Mouse (Mus musculus): ENCODE results near the gene Hs2st1. TPM values are rescaled to one million over a fixed set of nuclear protein-coding genes. Genes with fewer than 3 reads are reported as not detected.

The Hs2st1 gene
- polyA plus RNA-seq, 1 experiment = 26.4 TPM

DNA sequence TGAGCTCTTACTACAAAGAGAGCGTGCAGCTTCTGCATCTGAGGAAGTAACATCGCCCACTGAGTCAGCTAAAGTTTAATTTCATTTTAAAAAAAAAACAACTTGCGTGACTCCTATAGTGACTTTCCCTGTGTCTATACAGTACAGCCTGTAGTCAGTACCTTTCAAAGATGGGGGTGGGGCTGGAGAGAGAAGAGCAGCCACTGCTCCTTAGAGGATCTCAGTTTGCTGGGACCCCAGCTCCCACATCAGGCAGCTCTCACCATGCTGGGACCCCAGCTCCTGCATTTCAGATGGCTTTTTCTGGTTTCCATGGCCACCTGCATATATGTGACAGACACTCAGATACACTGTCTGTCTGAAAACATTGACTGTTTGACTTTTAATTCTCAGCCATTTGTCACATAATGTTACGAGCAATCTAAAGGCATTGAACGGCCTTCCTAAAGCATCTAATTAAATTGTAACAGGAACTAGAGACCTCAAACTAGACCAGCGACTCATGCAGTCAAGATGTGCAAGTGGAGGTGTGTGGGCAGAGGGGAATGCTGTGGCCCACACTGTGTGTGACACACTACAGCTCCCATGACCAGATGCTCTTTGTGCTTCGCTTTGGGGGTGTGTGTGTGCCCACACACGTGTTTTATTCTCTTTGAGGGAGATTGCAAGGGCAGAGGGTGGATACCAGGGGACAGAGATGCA lies 19.4 kb upstream of the Hs2st1 start:
- H3K4me1 ChIP-seq (ENCODE audit: control insufficient read depth, insufficient read depth, low read length) = peaks cover 11% of the 10 kb centered on the region
- TF ChIP-seq CTCF (IDR thresholded peaks at IDR 0.05; ENCODE audit: extremely low read depth, insufficient read depth, low read length) = no peak
- TF ChIP-seq POLR2A (IDR thresholded peaks at IDR 0.05; ENCODE audit: extremely low read depth, insufficient read depth, low read length) = no peak
- H3K4me3 ChIP-seq (ENCODE audit: insufficient read depth, low read length) = no peak overlapping the region
- H3K27ac ChIP-seq (ENCODE audit: insufficient read depth, low read length) = no peak overlapping the region

DNA sequence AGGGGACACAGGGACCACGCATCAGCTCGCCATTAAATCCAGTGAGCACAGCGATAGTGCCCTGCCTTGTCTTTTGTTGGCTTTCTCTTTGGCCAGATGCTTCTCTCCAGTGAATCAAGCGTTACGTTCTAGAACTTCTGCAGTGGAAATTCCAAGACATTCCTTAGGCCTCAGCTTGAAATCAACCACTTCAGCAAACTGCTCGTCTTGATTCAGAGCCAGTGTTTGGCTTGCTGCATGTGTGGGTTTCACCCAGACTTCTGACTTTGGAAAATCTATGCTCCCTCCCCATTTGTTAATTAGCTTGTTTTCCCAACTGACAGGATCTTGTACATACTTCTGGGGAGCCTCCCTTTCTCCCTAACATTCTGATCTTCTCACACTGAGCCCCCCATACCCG lies 16.8 kb upstream of the Hs2st1 start:
- H3K4me3 ChIP-seq (ENCODE audit: insufficient read depth, low read length) = no peak overlapping the region
- no peak overlapping the region for H3K27ac ChIP-seq (ENCODE audit: insufficient read depth, low read length)

DNA sequence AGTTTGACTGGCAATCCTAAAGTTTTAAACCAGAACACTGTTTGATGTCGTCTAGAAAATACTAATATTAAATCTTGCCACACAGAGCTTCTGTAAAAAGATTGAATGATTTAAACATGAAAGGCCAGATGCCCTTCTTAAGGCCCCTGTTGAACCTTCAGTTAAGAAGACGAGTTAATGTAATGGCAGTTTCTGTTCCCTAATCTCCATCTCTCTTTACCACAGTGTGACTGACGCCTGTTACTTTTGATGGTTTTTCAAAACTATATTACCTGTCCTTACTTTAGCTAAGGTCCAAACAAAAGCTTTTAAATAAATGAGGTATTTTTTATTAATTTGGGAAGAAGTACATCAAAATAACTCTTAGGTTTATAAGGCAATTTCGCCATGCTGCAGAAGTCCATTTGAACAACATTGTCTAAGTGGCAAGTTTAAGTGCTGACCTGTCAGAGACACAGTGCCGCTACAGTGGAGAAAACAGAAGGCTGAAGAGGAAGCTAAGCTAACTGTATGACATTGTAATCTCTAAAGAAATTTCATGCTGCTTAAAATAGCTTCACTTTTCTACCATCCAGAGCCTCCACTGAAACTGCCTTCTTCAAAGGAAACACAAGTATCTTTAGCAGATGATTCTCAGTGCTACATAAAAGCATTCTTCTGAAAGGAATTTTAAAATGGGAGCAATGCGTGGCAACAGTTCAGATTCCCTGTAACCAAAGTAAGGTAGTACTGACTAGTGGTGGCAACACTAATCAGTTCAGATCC lies 15.0 kb upstream of the Hs2st1 start:
- H3K4me1 ChIP-seq (ENCODE audit: control insufficient read depth, insufficient read depth, low read length) = peaks cover 12% of the 10 kb centered on the region
- no peak for TF ChIP-seq POLR2A (IDR thresholded peaks at IDR 0.05; ENCODE audit: extremely low read depth, insufficient read depth, low read length)
- no peak for TF ChIP-seq CTCF (IDR thresholded peaks at IDR 0.05; ENCODE audit: extremely low read depth, insufficient read depth, low read length)
- H3K27ac ChIP-seq (ENCODE audit: insufficient read depth, low read length) = peak overlapping the region; percentile 17; the same call in 1 of the 2 replicates
- no peak overlapping the region for H3K4me3 ChIP-seq (ENCODE audit: insufficient read depth, low read length)

More for the DNA sequence above, 16.8 kb upstream of the Hs2st1 start:
- peaks cover 12% of the 10 kb centered on the region for H3K4me1 ChIP-seq (ENCODE audit: control insufficient read depth, insufficient read depth, low read length)
- TF ChIP-seq POLR2A (IDR thresholded peaks at IDR 0.05; ENCODE audit: extremely low read depth, insufficient read depth, low read length) (no peak), CTCF (IDR thresholded peaks at IDR 0.05; ENCODE audit: extremely low read depth, insufficient read depth, low read length) (no peak)

DNA sequence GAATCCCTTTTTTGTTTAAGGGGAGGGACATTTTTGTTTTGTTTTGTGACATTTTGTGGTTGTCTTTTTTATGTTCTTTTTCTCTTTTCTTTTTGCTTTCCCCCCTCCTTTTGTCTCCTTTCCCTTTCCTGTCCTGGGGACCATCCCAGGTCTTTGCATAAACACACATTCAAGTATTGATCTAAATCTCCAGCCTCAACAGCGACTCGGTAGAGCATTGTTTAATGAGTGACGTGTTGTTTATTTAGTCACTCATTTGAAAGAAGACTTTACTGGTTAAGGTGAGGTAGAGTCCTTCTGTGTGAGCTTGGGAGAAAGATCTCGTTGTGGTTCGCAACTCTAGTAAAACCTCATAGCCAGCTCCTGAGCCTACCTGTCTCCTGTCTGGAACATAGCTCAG lies 13.8 kb upstream of the Hs2st1 start:
- TF ChIP-seq POLR2A (IDR thresholded peaks at IDR 0.05; ENCODE audit: extremely low read depth, insufficient read depth, low read length) = no peak
- no peak for TF ChIP-seq CTCF (IDR thresholded peaks at IDR 0.05; ENCODE audit: extremely low read depth, insufficient read depth, low read length)
- H3K4me3 ChIP-seq (ENCODE audit: insufficient read depth, low read length) = no peak overlapping the region
- no peak overlapping the region for H3K27ac ChIP-seq (ENCODE audit: insufficient read depth, low read length)
- peaks cover 11% of the 10 kb centered on the region for H3K4me1 ChIP-seq (ENCODE audit: control insufficient read depth, insufficient read depth, low read length)

DNA sequence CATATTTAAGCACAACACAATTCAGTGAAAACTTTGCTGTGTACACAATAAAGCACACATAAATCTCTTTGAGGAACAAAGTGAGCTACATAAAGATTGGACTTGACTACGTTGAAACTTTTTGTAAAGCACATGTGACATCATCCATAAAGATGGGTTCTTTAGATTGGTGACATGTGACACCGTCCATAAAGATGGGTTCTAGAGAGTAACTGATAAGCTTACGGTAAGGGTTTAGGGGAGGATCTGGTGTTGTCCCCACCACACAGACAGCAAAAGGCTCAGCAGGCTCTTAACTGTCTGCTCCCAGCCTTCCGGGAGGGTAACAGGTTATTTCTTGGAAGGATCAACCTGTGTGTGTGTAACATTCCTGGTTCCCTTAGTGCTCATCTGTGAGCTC lies 12.3 kb upstream of the Hs2st1 start:
- Histone ChIP-seq H3K27ac (ENCODE audit: insufficient read depth, low read length) (no peak overlapping the region), H3K4me3 (ENCODE audit: insufficient read depth, low read length) (no peak overlapping the region)
- TF ChIP-seq CTCF (IDR thresholded peaks at IDR 0.05; ENCODE audit: extremely low read depth, insufficient read depth, low read length) (no peak), POLR2A (IDR thresholded peaks at IDR 0.05; ENCODE audit: extremely low read depth, insufficient read depth, low read length) (no peak)

DNA sequence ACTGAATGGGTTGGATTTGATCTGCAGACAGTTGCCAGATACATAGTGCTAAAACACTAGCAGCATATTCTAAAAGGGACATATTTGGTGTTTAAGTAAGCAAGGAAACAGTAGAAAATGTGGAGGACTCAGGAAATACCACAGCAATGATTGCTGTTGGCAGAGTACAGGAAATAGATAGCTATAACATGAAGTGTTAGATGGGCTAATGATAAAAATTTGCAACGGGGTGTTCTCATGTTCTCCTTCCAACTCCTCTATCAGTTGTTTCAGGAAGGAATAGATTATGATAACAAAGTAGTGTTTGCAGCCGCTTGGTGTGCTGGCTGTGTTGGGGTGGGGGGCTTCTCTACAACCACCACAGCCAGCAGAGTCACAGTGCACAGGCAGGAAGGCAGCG lies 11.9 kb upstream of the Hs2st1 start:
- peaks cover 10% of the 10 kb centered on the region for H3K4me1 ChIP-seq (ENCODE audit: control insufficient read depth, insufficient read depth, low read length)
- H3K4me3 ChIP-seq (ENCODE audit: insufficient read depth, low read length) = no peak overlapping the region
- TF ChIP-seq POLR2A (IDR thresholded peaks at IDR 0.05; ENCODE audit: extremely low read depth, insufficient read depth, low read length) = no peak
- TF ChIP-seq CTCF (IDR thresholded peaks at IDR 0.05; ENCODE audit: extremely low read depth, insufficient read depth, low read length) = no peak
- H3K27ac ChIP-seq (ENCODE audit: insufficient read depth, low read length) = no peak overlapping the region

More for the DNA sequence above, 12.3 kb upstream of the Hs2st1 start:
- peaks cover 12% of the 10 kb centered on the region for H3K4me1 ChIP-seq (ENCODE audit: control insufficient read depth, insufficient read depth, low read length)

DNA sequence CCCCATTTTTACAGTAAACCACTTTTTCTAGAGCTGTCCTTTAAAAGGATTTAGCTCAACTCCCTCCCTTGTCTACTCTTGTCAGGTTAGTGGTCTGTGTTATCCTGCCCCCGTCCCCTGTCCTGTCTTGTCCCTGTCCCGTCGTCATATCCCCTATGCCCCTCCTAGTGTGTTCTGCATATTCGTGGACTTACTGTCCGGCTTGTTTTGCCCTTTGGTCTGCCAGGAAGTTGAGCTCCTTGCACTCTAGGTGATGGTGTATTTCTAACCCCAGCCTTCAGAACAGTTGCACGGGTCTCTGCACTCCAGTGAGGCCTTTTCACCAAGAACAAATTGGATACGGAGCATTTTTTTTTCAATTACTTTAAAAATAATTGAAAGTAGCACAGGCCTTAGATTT lies 10.3 kb upstream of the Hs2st1 start:
- Histone ChIP-seq H3K4me1 (ENCODE audit: control insufficient read depth, insufficient read depth, low read length) (peaks cover 5% of the 10 kb centered on the region), H3K27ac (ENCODE audit: insufficient read depth, low read length) (no peak overlapping the region), H3K4me3 (ENCODE audit: insufficient read depth, low read length) (no peak overlapping the region)
- TF ChIP-seq CTCF (IDR thresholded peaks at IDR 0.05; ENCODE audit: extremely low read depth, insufficient read depth, low read length) = no peak
- no peak for TF ChIP-seq POLR2A (IDR thresholded peaks at IDR 0.05; ENCODE audit: extremely low read depth, insufficient read depth, low read length)

DNA sequence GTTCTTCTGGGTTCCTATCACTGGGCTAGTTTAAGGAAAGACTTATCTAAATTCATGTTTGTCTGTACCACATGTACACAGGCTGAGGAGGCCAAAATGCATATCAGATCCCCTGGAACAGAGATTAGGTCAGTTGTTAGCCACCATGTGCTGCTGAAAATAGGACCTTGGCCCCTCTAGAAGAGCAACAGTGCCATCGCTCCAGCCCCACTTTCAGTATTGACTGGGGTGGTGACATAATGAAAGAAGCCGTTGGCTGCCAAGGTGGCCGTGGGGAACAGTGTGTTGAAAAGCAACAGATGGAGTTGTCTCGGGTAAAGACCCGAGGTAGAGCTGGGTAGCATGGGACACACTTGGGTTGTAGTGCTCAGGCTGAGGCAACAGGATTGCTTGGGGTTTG lies 9.8 kb upstream of the Hs2st1 start:
- no peak overlapping the region for H3K27ac ChIP-seq (ENCODE audit: insufficient read depth, low read length)
- H3K4me1 ChIP-seq (ENCODE audit: control insufficient read depth, insufficient read depth, low read length) = peaks cover 4% of the 10 kb centered on the region
- no peak overlapping the region for H3K4me3 ChIP-seq (ENCODE audit: insufficient read depth, low read length)
- no peak for TF ChIP-seq CTCF (IDR thresholded peaks at IDR 0.05; ENCODE audit: extremely low read depth, insufficient read depth, low read length)
- TF ChIP-seq POLR2A (IDR thresholded peaks at IDR 0.05; ENCODE audit: extremely low read depth, insufficient read depth, low read length) = no peak

DNA sequence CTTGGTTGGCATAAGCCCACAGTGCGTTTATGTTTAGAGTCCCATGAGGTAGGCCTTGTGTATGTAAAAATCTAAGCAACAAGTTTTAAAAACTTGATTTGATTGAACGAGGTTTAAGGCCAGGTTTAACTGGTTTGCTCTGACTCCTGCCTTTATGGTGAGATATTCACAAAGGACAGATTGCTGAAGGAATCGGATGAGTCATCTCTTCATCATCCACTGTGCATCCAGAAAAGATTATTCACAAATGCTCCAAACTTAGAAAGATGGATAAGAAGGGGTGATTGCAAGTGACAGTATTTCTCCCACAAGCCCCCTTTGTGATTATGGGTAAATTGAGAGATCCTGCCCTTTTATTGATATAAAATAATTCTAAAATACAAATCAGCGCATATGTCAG lies 8.9 kb upstream of the Hs2st1 start:
- no peak overlapping the region for H3K27ac ChIP-seq (ENCODE audit: insufficient read depth, low read length)
- no peak overlapping the region for H3K4me3 ChIP-seq (ENCODE audit: insufficient read depth, low read length)
- no peak for TF ChIP-seq CTCF (IDR thresholded peaks at IDR 0.05; ENCODE audit: extremely low read depth, insufficient read depth, low read length)
- TF ChIP-seq POLR2A (IDR thresholded peaks at IDR 0.05; ENCODE audit: extremely low read depth, insufficient read depth, low read length) = no peak
- H3K4me1 ChIP-seq (ENCODE audit: control insufficient read depth, insufficient read depth, low read length) = peaks cover 2% of the 10 kb centered on the region
